Mouse (Mus musculus): ENCODE measurements at regions not wholly inside any gene's neighbourhood (a gene's known extent, or its start where the extent isn't known, plus 50 kb on each side); places are given as distances from the start of the nearest gene placed in this dataset.

DNA sequence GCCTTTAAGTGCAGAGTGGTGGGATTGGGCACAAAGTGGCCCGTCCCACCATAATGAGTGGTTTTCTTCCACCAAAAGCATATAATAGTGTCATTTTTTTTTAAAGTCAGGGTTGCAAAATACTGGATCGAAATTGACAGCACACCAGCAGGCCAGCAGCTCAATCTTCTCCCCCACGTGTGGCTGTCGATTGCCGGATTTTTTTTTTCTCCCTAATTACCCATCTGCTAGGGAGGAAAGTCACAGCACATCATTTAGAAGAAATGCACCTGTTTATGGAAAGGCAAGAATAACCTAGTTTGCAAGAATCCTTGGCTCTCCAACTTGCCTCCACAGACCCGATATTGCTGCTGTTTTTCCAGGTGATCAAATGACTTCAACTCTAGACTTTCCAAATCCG lies 464.9 kb downstream of the Dok5 start:
- in situ Hi-C loops (cut with MboI, MseI) = no loop called here

DNA sequence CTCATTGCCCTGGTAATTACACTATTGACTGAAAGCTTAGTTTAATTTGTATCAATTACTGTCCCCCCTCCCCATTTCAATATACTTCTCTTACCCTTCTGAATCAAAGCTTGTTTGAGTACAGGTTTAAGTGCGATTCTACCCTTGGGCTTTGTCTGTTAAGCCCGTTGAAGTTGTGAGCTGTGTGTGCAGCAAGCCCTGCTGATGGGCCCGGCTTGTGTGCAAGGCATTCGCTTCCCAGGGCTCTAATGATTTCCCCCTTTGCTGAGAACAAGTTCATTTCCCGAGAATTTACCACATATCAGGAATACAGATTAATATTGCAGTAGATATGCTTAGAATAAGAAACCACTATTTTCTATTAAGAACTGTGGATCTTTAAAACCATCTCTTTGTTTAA lies 460.6 kb downstream of the Dok5 start:
- in situ Hi-C loops (cut with MboI, MseI) = no loop called here

Data from T-helper 17 cell (primary cell).